Mouse (Mus musculus) CH12.LX (cell line): ENCODE measurements around the gene Prkg1. TPM values are rescaled to one million over a fixed set of nuclear protein-coding genes. Genes with fewer than 3 reads are reported as not detected.

Source experiments
- DNase-seq: peaks from one replicate; pipeline ENCODE4 v3.0.0-alpha.2; 2013; ENCODE audit errors: extremely low read depth
- H3K27ac ChIP-seq: 2 replicates; pipeline ENCODE4 v1.5.1; 2012; ENCODE audit warnings: low read depth, mild to moderate bottlenecking, control low read depth, moderate library complexity; ENCODE audit not compliant: insufficient read depth
- H3K27me3 ChIP-seq: replicated peaks from 2 replicates; pipeline ENCODE3; 2012; ENCODE audit warnings: inconsistent platforms
- H3K36me3 ChIP-seq, 2 experiments: replicated peaks in 1 of 2; 2 replicates each; pipeline versions ENCODE3 to v1.6.1; 2012; ENCODE audit warnings: inconsistent platforms in 1 of 2, low read length in 1 of 2, mild to moderate bottlenecking in 1 of 2, mixed read lengths in 1 of 2, moderate library complexity in 1 of 2; ENCODE audit not compliant: control insufficient read depth in 1 of 2, insufficient read depth in 1 of 2
- H3K4me1 ChIP-seq, 2 experiments: 2 replicates each; pipeline ENCODE4 v1.6.1; 2012; ENCODE audit warnings: inconsistent platforms in 1 of 2, moderate library complexity in 1 of 2; ENCODE audit not compliant: insufficient read depth in 2 of 2, control insufficient read depth in 1 of 2
- H3K4me2 ChIP-seq: 2 replicates; pipeline ENCODE4 v1.6.1; 2012; ENCODE audit warnings: low read depth, mild to moderate bottlenecking, control low read depth; ENCODE audit not compliant: poor library complexity, insufficient read depth, severe bottlenecking
- H3K4me3 ChIP-seq, 3 experiments: fragments of 150-350 bp in 1 of 3; sonication (generic) in 1 of 3; replicated peaks in 1 of 3; 2 replicates each; pipeline versions ENCODE3 to v1.5.1; 2011 to 2012; ENCODE audit warnings: low read depth in 2 of 3, low read length in 2 of 3, mild to moderate bottlenecking in 2 of 3, moderate library complexity in 2 of 3, control low read depth in 1 of 3, improper control_type of control experiment in 1 of 3, inconsistent platforms in 1 of 3, mixed read lengths in 1 of 3; ENCODE audit not compliant: poor library complexity in 1 of 3
- H3K79me2 ChIP-seq: replicated peaks from 2 replicates; pipeline ENCODE4 v1.6.1; 2012; ENCODE audit warnings: mild to moderate bottlenecking, moderate library complexity; ENCODE audit not compliant: control insufficient read depth, poor library complexity, insufficient read depth, severe bottlenecking; ENCODE audit errors: extremely low read depth
- H3K9ac ChIP-seq: 2 replicates; pipeline ENCODE4 v1.6.1; 2012; ENCODE audit warnings: low read depth, mild to moderate bottlenecking, control low read depth, moderate library complexity; ENCODE audit not compliant: insufficient read depth
- H3K9me3 ChIP-seq: replicated peaks from 2 replicates; pipeline ENCODE3; 2012; ENCODE audit warnings: low read length, inconsistent platforms, mixed read lengths
- BHLHE40 ChIP-seq: IDR thresholded peaks from 2 replicates; pipeline ENCODE4 v1.6.1; 2011; ENCODE audit warnings: mild to moderate bottlenecking, low read depth, low read length, improper control_type of control experiment
- CHD2 ChIP-seq: IDR thresholded peaks from 2 replicates; pipeline ENCODE4 v1.6.1; 2011; ENCODE audit warnings: low read length, improper control_type of control experiment
- ETS1 ChIP-seq: conservative IDR thresholded peaks from 2 replicates; pipeline ENCODE4 v1.6.1; 2012; ENCODE audit warnings: low read depth, mild to moderate bottlenecking, inconsistent platforms, low read length, improper control_type of control experiment, moderate library complexity
- GABPA ChIP-seq: IDR thresholded peaks from 2 replicates; pipeline ENCODE4 v1.6.1; 2012; ENCODE audit warnings: low read depth, low read length, improper control_type of control experiment, inconsistent platforms; ENCODE audit not compliant: insufficient replicate concordance
- HCFC1 ChIP-seq: IDR thresholded peaks from 2 replicates; pipeline ENCODE4 v1.6.1; 2012; ENCODE audit warnings: low read depth, mild to moderate bottlenecking, inconsistent platforms, low read length, improper control_type of control experiment
- JUN ChIP-seq: IDR thresholded peaks from 2 replicates; pipeline ENCODE4 v1.6.1; 2011; ENCODE audit warnings: low read depth, mild to moderate bottlenecking, low read length, improper control_type of control experiment, moderate library complexity; ENCODE audit not compliant: insufficient read depth
- JUND ChIP-seq: conservative IDR thresholded peaks from 2 replicates; pipeline ENCODE4 v1.6.1; 2011; ENCODE audit warnings: low read depth, low read length, improper control_type of control experiment
- MAFK ChIP-seq: IDR thresholded peaks from 2 replicates; pipeline ENCODE4 v1.6.1; 2011; ENCODE audit warnings: low read length, improper control_type of control experiment; ENCODE audit not compliant: insufficient replicate concordance
- MEF2A ChIP-seq: IDR thresholded peaks from 2 replicates; pipeline ENCODE4 v1.6.1; 2014; ENCODE audit warnings: low read depth, mild to moderate bottlenecking, inconsistent platforms, low read length, improper control_type of control experiment, borderline replicate concordance
- MYC ChIP-seq: IDR thresholded peaks from 2 replicates; pipeline ENCODE4 v1.6.1; 2011; ENCODE audit warnings: low read depth, mild to moderate bottlenecking, improper control_type of control experiment, low read length
- NELFE ChIP-seq: IDR thresholded peaks from 2 replicates; pipeline ENCODE4 v1.6.1; 2011; ENCODE audit warnings: low read depth, low read length, improper control_type of control experiment
- NRF1 ChIP-seq: IDR thresholded peaks from 2 replicates; pipeline ENCODE4 v1.6.1; 2014; ENCODE audit warnings: low read depth, mild to moderate bottlenecking, inconsistent platforms, low read length, improper control_type of control experiment, moderate library complexity
- PAX5 ChIP-seq: IDR thresholded peaks from 2 replicates; pipeline ENCODE4 v1.6.1; 2012; ENCODE audit warnings: low read length, inconsistent platforms, mixed read lengths
- POLR2AphosphoS2 ChIP-seq: IDR thresholded peaks from 2 replicates; pipeline ENCODE4 v1.6.1; 2011; ENCODE audit warnings: low read depth, low read length, improper control_type of control experiment
- RCOR1 ChIP-seq: conservative IDR thresholded peaks from 2 replicates; pipeline ENCODE4 v1.6.1; 2012; ENCODE audit warnings: low read depth, mild to moderate bottlenecking, inconsistent platforms, low read length, improper control_type of control experiment
- TCF12 ChIP-seq: IDR thresholded peaks from 2 replicates; pipeline ENCODE4 v1.6.1; 2014; ENCODE audit warnings: low read depth, mild to moderate bottlenecking, inconsistent platforms, low read length, improper control_type of control experiment
- ZMIZ1 ChIP-seq: IDR thresholded peaks from 2 replicates; pipeline ENCODE4 v1.6.1; 2012; ENCODE audit warnings: low read depth, mild to moderate bottlenecking, inconsistent platforms, low read length, improper control_type of control experiment
- dilution Hi-C: fragments of 300-500 bp; cut with MboI; formaldehyde crosslinking; loops from 2 replicates; pipeline ENCODE4 v1.14.3; 2020; ENCODE audit warnings: low sequenced_read_pairs; ENCODE audit not compliant: extremely low pct_unique_long_range_greater_than_20kb, extremely low pct_ligation_motif_present
- in situ Hi-C: fragments of 300-500 bp; cut with MboI; formaldehyde crosslinking; loops from 3 replicates; pipeline ENCODE4 v1.14.3; 2019; ENCODE audit warnings: low sequenced_read_pairs, low pct_ligation_motif_present, low pct_unique_long_range_greater_than_20kb, mixed read lengths
- polyA plus RNA-seq: library from polyadenylated mRNA; unstranded; fragments of >175 nt; gene quantifications from 2 replicates; pipeline ENCODE4 v1.2.1, GENCODE M21; 2012; ENCODE audit warnings: low read depth; ENCODE audit not compliant: insufficient read length
- total RNA-seq, 2 experiments: library from RNA; depleted of rRNA; stranded (reverse); fragments of 300-350 nt in 1 of 2; fragments of >200 nt in 1 of 2; gene quantifications; 2 replicates each; pipeline ENCODE4 v1.2.3; 2012 to 2014

The Prkg1 gene
- total and polyA plus RNA-seq, 3 experiments = not detected

GRCm38 (mm10) chr19:31444101-31444500, 320.7 kb downstream of the Prkg1 start (continued):
- TF ChIP-seq NRF1 = no peak

GRCm38 (mm10) chr19:31442311-31442710, 322.5 kb downstream of the Prkg1 start:
- Histone ChIP-seq H3K9ac (no peak overlapping the region), H3K9me3 (no peaks in the 10 kb centered on the region), H3K36me3 (no peaks in the 10 kb centered on the region), H3K4me3 (no peak overlapping the region), H3K27ac (no peak overlapping the region), H3K4me1 (no peaks in the 10 kb centered on the region), H3K27me3 (no peaks in the 10 kb centered on the region), H3K79me2 (no peaks in the 10 kb centered on the region), H3K4me2 (no peak overlapping the region)
- no peak for DNase-seq
- in situ Hi-C loops = no loop called here
- dilution Hi-C loops = no loop called here
- TF ChIP-seq BHLHE40 (no peak), MYC (no peak), CHD2 (no peak), RCOR1 (no peak), TCF12 (no peak), GABPA (no peak), HCFC1 (no peak), MAFK (no peak), MEF2A (no peak)

- Histone ChIP-seq H3K4me3 (no peak overlapping the region), H3K4me2 (no peak overlapping the region), H3K27ac (no peak overlapping the region), H3K9ac (no peak overlapping the region), H3K79me2 (no peaks in the 10 kb centered on the region), H3K9me3 (no peaks in the 10 kb centered on the region), H3K27me3 (no peaks in the 10 kb centered on the region), H3K36me3 (no peaks in the 10 kb centered on the region), H3K4me1 (no peaks in the 10 kb centered on the region)
- TF ChIP-seq NELFE (no peak), JUND (no peak), ETS1 (no peak), ZMIZ1 (no peak), POLR2AphosphoS2 (no peak), PAX5 (no peak), JUN (no peak), HCFC1 (no peak)
- DNase-seq = no peak
- in situ Hi-C loops (no loop called here), dilution Hi-C loops (no loop called here)
Measured at GRCm38 (mm10) chr19:31433446-31433845, 331.4 kb downstream of the Prkg1 start.
